Mouse (Mus musculus) left cerebral cortex, postnatal 4 days (tissue): ENCODE data around the gene Gm2564. TPM values are rescaled to one million over a fixed set of nuclear protein-coding genes. Genes with fewer than 3 reads are reported as not detected.
"Not testable (repeated sequence)": the region's sequence is repeated elsewhere in the genome, so short reads cannot be mapped to it uniquely, and the experiment has no call there.

Source experiments
- DNase-seq: peaks from one replicate; pipeline ENCODE4 v3.0.0-alpha.2; 2022
- intact Hi-C: fragments of 180-260 bp; cut with DNase I; formaldehyde crosslinking; loops from one replicate; pipeline ENCODE4 v1.15.1; 2025
- total RNA-seq, 2 experiments: library from RNA; stranded (reverse); gene quantifications; 2 replicates each; pipeline ENCODE4 v1.2.3; 2021

The Gm2564 gene
- total RNA-seq = 10 to 100 TPM in 1 of 2 experiments, 1 to 10 TPM in 1; 9.3 to 11.7 TPM

GRCm38 (mm10) chr4:42629419-42629818, at the start of gene Gm2564:
TSS of gene Gm2564 (plus strand) at chr4:42629719.
- intact Hi-C loops, DNase-seq: not testable (repeated sequence)

GRCm38 (mm10) chr4:42611895-42612294, 17.6 kb upstream of the Gm2564 start, which contains the start of gene Gm10591:
TSS of gene Gm10591 (plus strand) at chr4:42612195.
- DNase-seq, intact Hi-C loops: not testable (repeated sequence)

- DNase-seq, intact Hi-C loops: not testable (repeated sequence)
Observed at GRCm38 (mm10) chr4:42654951-42655350, 25.4 kb downstream of the Gm2564 start, which contains the start of gene Ccl27b. TSS of gene Ccl27b (plus strand) at chr4:42655251.

GRCm38 (mm10) chr4:42661793-42662192, 32.3 kb downstream of the Gm2564 start, which contains the start of gene Il11ra2:
TSS of gene Il11ra2 (minus strand) at chr4:42661893.
- intact Hi-C loops = not testable (repeated sequence)

DNA sequence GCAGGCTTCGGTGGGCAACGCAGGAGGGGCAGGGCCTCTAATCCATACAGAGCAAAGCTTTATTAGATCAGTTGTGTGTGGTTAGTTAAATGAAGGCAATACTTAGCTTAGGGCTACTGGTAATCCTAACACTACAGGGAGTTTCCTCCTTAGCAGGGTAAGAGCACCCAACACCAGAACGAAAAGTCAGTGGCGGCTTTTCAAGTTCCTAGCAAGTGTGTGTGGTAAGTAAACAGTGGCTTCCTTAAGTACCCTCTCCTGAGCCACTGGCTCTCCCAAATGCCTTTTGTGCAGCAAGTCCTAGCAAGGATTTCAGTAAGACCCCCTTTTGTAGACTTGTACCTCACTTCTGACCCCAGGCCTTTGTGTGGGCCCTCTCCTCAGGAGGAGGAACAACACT, 45.9 kb downstream of the Gm2564 start:
- DNase-seq, intact Hi-C loops: not testable (repeated sequence)

More at GRCm38 (mm10) chr4:42661793-42662192, 32.3 kb downstream of the Gm2564 start, which contains the start of gene Il11ra2:
- not testable (repeated sequence) for DNase-seq

- DNase-seq, intact Hi-C loops: not testable (repeated sequence)
Observed at GRCm38 (mm10) chr4:42679365-42679764, 49.8 kb downstream of the Gm2564 start.

- intact Hi-C loops, DNase-seq: not testable (repeated sequence)
Observed at GRCm38 (mm10) chr4:42680374-42681356, 51.1 kb downstream of the Gm2564 start.

Other genes starting within 250 kb of the Gm2564 start
- not detected for gene Gm21586, start 190.3 kb upstream of the Gm2564 start, total RNA-seq
- gene Gm2163, start 163.0 kb upstream of the Gm2564 start, total RNA-seq = 1 to 10 TPM; 4.0 to 4.2 TPM
- under 1 TPM in 1 of 2 experiments, not detected in 1; 0.08 TPM for gene Fam205a2, start 101.5 kb upstream of the Gm2564 start, total RNA-seq
- gene Gm10591, start 17.5 kb upstream of the Gm2564 start, total RNA-seq = not detected
- 1 to 10 TPM in 1 of 2 experiments, not detected in 1; 2.0 TPM for gene Ccl27b, start 25.5 kb downstream of the Gm2564 start, total RNA-seq
- gene Il11ra2, start 32.2 kb downstream of the Gm2564 start, total RNA-seq = not detected
- 1 to 10 TPM in 1 of 2 experiments, under 1 TPM in 1; 0.96 to 2.8 TPM for gene 4930578G10Rik, start 105.8 kb downstream of the Gm2564 start, total RNA-seq
- not detected for gene Ccl19, start 126.9 kb downstream of the Gm2564 start, total RNA-seq
- not detected for gene Ccl21a, start 144.3 kb downstream of the Gm2564 start, total RNA-seq
- under 1 TPM in 1 of 2 experiments, not detected in 1; 0.16 TPM for gene Fam205a1, start 224.2 kb downstream of the Gm2564 start, total RNA-seq
- 1 to 10 TPM; 1.4 to 1.7 TPM for gene Gm12394, start 227.1 kb downstream of the Gm2564 start, total RNA-seq
- gene Fam205c, start 244.5 kb downstream of the Gm2564 start, total RNA-seq = 1 to 10 TPM in 1 of 2 experiments, under 1 TPM in 1; 0.42 to 1.3 TPM